Mouse (Mus musculus): ENCODE results near the gene Nfya.

The Nfya gene

DNA sequence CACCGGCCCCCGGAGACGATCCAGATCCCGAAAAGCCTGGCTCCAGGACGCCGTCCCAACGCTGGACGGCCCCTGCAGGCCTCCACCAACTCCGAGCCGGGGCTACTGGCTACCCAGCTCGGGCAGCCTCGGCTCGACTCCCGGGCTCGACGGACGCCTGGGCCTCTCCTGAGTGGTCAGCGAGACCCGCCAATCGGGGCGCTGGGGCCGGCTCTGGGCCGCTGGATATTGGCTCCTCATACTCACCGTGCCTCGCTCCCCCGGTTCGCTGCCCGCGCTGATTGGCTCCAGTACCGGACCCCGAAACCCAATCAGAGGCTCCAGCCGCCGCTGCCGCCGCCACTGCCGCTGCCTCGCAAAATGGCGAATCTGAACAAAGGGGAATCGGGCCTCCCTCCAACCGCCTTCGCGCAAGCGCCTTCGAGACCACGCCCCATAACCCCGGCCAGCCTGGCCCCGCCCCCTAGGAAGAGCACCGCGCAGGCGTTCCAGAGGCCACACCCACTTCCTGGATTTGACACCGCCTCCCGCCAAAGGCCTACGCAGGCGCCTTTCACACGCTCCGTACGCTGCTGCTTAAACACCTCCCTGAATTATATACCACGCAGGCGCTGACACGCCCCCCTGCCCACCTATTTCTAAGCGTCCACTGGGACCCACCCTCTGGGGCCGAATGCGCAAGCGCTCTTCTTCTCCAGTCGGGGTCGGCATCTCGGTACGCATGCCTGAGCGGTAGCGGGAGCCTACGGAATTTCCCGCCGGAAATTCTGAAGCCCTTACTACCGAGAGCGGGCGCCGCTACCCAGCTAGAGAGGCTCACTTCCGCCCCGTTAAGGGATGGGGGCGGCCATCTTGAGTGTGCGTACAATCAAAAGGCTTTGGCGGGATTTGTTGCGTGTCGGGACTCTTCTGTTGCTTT lies at the start of gene Nfya, which contains the start of gene Oard1:
TSS of gene Nfya (minus strand) at position 527 of the 919 bp plus-strand sequence.
TSS of gene Oard1 (plus strand) at position 635 of the 919 bp plus-strand sequence.
- POLR2A ChIA-PET, result interaction anchor here in 3 of 4 experiments (0.5 to 5.7 kb wide), 35 partner anchors 9 to 814 kb away, joined by 3 to 45 read pairs (median 4); partner anchors contain the start of gene Apobec2 (in 1 of the 3)
- CTCF ChIA-PET, result interaction anchor here in 2 of 4 experiments (1.0 to 1.5 kb wide), 4 partner anchors 24 to 309 kb away, joined by 4 to 6 read pairs (median 4); no protein-coding TSS in a partner anchor

DNA sequence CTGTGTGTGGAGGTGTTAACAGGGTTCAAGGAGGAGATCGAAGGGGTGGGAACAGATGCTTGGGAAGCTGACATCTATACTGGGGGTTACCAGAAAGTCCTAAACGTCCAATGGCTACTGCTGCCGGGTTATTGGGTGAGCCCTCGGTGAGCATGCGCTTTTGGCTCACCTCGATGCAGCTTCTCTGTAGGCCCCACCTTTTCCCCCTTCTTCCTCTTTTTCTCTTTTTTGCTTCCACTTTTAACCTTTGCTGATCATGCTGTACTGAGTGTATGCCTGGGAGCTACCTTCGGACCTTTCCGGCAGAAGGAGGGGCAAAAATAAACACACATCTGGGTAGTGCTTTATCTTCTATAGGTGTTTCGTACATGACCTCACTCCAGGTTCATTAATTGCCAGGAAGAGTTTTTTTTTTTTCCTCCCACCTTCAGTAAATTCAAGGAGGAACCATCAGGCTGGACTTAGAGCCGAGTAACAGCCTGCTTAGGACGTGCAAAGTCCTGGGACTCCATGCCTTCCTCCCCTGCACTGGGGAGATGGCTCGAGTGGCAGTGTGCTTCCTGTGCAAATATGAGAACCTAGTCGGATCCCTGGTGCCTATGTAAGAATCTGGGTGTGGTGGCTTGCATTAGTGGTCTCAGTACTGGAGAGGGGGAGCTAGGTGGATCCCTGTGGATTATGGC lies 48.4 kb upstream of the Nfya start:
- ChIA-PET POLR2A (interaction anchor here (0.6 to 2.0 kb wide), 7 partner anchors 9 to 543 kb away, joined by 3 to 8 read pairs (median 3); no protein-coding TSS in a partner anchor), CTCF (interaction anchor here (0.5 to 3.6 kb wide), 8 partner anchors 9 to 1009 kb away, joined by 3 to 10 read pairs (median 6); no protein-coding TSS in a partner anchor)

DNA sequence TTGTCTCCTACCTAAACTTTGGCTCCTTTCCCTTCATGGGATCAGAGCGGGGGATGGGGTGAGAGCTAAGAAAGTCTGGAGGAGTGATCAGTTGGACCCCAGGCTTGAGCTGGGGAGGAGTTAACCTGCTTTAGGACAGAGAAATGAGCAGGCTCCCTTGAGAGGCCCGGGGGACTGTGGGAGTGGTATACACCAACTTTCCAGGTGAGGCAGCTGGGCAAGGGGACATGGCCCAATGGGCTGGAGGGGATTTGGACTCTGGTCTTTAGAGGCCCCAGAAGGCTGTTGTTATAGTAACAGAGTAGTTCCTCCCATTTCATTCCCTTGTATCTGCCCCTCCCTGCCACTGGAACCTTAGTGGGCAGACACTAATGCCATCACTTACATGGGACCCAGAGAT lies 46.2 kb upstream of the Nfya start:
- CTCF ChIA-PET, result no interaction called here
- POLR2A ChIA-PET, result no interaction called here

DNA sequence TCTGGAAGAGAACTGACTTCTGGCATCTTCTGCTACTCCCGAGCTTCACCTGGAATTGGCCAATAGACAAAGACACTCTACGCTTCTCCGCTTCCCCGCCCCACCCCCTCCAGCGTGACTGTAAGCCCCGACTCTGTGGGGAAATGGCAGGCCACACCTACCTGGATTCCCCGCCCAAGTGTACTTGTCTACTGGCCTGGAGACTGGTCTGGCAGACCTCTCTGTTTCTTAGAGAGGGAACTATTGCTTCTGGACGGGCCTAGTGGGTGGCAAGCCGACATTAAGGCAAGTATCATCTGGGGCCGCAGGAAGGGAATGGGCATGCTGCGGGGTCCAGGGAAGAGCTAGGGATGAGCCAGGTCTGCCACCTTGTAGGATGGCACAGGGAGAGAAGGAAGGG lies 45.0 kb upstream of the Nfya start, which contains the start of gene Unc5cl:
TSS of gene Unc5cl (plus strand) at position 214 of the 400 bp plus-strand sequence.
- POLR2A ChIA-PET, result interaction anchor here in 3 of 4 experiments (0.5 to 2.3 kb wide), 15 partner anchors 10 to 193 kb away, joined by 3 to 9 read pairs (median 5); no protein-coding TSS in a partner anchor
- CTCF ChIA-PET, result interaction anchor here (0.7 to 2.0 kb wide), 9 partner anchors 12 to 45 kb away, joined by 3 to 14 read pairs (median 4); partner anchors contain the start of genes Apobec2 (in 1 of the 4), Nfya (in 1 of the 4) and Oard1 (in 1 of the 4)

DNA sequence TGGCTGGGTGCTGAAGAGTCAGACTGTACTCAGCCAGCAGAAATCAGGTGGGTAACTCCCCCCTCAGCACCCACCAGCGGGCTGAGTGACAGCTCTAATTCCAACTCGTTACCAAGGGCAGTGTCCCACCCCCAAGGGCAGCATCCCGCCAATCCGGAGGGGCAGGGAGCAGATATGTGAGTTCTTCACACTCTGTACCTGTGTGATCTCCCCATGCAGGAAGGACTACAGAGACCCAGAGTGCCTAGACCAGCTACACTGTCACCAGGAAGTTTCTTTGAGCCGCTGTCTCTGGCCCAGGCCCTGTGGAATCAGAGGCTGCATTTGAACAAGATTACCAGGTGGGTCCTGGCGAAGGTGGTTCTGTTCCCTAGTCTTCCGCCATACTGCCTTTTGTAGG lies 44.5 kb upstream of the Nfya start:
- ChIA-PET POLR2A (interaction anchor here in 3 of 4 experiments (0.6 to 2.3 kb wide), 15 partner anchors 9 to 193 kb away, joined by 3 to 9 read pairs (median 4); no protein-coding TSS in a partner anchor), CTCF (interaction anchor here (1.0 to 2.0 kb wide), 11 partner anchors 11 to 44 kb away, joined by 3 to 14 read pairs (median 6); partner anchors contain the start of genes Apobec2 (in 1 of the 4), Nfya (in 1 of the 4) and Oard1 (in 1 of the 4))

DNA sequence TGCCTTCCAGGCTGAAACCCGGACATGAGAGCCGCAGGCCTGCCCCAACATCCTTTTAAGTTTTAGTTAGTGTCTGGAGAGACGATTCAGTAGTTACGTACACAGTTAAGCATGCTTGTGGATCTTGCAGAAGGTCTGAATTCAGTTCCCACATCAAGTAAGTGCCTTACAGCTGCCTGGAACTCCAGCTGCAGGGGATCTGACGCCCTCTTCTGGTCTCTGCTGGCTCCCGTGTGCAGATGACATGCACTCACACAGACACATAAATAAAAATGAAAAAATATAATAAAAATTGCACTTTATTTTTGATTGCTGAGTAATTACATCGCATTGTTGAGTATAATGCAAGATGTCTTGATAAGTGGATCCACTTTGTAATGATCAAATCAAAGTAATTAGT lies 43.8 kb upstream of the Nfya start:
- ChIA-PET POLR2A (interaction anchor here in 3 of 4 experiments (1.0 to 2.3 kb wide), 13 partner anchors 8 to 45 kb away, joined by 3 to 9 read pairs (median 4); partner anchors contain the start of gene Apobec2 (in 1 of the 3)), CTCF (interaction anchor here (0.5 to 2.0 kb wide), 12 partner anchors 10 to 140 kb away, joined by 3 to 14 read pairs (median 6); partner anchors contain the start of genes Apobec2 (in 1 of the 4), Nfya (in 1 of the 4) and Oard1 (in 1 of the 4))

DNA sequence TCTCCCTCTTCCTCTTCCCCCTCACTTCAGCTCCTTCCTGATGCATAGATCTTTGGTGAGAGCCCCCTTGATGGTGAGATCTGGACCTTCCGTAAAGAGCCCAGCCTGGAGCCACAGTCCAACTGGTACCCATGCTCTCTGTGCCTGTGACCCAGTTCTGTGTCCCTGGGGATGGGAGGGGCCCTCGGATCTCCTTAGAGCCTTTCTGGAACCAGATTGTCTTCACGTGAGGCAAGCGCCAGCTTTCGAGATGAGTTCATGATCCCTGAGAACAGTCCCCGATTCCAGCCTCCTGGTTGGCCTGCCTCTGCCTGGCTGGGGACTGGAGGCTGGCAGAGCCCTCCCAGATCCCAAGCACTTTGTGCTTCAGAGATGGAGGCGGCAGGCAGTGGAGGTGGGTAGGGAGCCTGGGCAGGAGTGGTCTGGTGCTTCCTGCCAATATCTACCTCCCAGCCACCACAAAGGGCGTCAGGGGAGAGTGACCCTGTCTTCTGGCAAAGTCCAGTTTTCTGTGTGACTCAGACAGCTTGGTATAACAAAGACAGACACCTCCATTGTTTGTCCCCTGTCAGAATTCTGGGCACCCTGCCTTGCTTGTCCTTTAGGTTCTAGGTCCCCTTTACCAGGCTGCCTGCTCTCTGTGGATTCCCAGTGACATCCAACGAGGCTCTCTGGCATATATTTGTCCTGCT lies 42.2 kb upstream of the Nfya start:
- CTCF ChIA-PET, result interaction anchor here in 2 of 4 experiments (0.5 to 2.5 kb wide), 5 partner anchors 9 to 125 kb away, joined by 3 to 12 read pairs (median 4); no protein-coding TSS in a partner anchor

DNA sequence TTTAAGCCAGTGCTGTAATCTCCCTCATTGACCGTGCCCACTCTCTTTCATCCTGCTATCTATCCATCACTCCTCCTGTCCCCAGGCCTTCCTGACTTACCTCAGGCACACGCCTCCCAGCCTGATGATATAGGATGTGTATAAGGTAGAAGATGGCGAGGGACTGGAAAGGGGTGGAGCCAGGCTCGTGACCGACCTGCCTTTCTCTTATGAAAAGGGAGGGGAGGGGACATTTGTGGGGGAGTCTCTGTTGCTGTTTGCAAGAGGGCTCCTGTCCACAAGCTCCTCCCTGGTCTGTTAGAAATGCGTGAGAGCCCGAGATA lies 41.6 kb upstream of the Nfya start, which contains the start of gene Tspo2:
TSS of gene Tspo2 (minus strand) at position 170 of the 323 bp plus-strand sequence.
- ChIA-PET CTCF (interaction anchor here in 2 of 4 experiments (0.7 to 2.5 kb wide), 3 partner anchors 16 to 126 kb away, joined by 3 to 12 read pairs (median 4); no protein-coding TSS in a partner anchor), POLR2A (interaction anchor here in 2 of 4 experiments (0.9 to 3.0 kb wide), 13 partner anchors 8 to 176 kb away, joined by 3 to 13 read pairs (median 4); no protein-coding TSS in a partner anchor)

More for the DNA sequence above, 42.2 kb upstream of the Nfya start:
- POLR2A ChIA-PET, result interaction anchor here in 2 of 4 experiments (0.9 to 3.0 kb wide), 16 partner anchors 9 to 177 kb away, joined by 3 to 13 read pairs (median 4); partner anchors contain the start of gene Apobec2 (in 1 of the 2)

DNA sequence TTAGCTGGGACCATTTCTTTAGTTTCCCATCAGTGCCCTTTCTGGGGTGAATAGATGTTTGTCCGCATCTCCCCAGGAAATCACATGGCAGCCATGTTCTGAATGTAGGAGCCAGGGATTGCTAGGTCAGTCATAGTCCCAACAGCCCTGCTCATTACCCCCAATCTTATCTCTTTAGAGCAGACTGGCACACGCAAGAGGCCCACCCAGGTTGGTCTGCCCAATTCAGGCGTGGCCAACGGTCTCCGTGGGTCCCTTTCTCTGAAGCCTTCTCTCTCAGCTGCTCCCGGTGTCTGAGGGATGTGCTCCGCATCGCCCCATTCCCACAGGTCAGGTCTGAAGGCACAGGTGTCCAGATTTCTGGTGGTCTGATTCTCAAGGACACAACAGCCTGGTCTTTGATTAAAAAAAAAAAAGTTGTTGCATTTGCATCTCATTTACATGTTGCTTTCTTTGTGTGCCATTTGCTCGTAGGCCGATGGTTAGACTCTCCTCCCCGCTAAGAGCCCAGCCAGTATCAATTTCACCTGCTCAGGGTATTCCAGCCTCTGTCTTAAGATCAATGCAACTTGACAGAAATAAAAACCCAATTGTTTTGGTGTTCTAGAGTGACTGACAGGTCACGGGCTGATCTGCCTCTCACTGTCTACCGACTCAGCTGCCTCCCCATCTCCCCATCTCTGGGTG lies 41.1 kb upstream of the Nfya start:
- CTCF ChIA-PET, result interaction anchor here in 2 of 4 experiments (0.7 to 2.5 kb wide), 4 partner anchors 16 to 126 kb away, joined by 3 to 12 read pairs (median 6); no protein-coding TSS in a partner anchor
- POLR2A ChIA-PET, result interaction anchor here in 2 of 4 experiments (0.7 to 3.0 kb wide), 13 partner anchors 8 to 166 kb away, joined by 3 to 13 read pairs (median 4); no protein-coding TSS in a partner anchor

DNA sequence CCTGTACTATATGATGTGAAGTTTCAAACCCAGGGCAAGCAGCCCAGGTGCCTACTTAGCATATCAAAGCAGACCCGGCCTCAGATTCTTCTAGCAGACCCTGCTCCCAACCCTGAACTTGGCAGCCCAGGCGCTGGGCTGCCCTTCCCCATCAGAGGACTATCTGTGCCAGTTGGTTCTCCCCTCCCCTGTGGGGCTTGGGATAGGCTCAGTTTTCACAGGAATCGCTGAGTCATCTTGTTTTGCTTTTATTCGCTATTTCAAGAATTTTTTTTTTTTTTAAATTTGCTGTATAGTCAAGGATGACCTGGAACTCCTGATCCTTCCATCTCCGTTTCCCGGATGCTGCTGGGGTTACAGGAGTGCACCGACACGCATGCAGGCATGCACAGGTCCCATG lies 38.0 kb upstream of the Nfya start:
- CTCF ChIA-PET, result interaction anchor here in 1 of 4 experiments (0.6 kb wide), 1 partner anchor 145 kb away, joined by 3 read pairs; no protein-coding TSS in a partner anchor
- POLR2A ChIA-PET, result interaction anchor here in 2 of 4 experiments (0.6 to 2.7 kb wide), 6 partner anchors 11 to 569 kb away, joined by 3 to 6 read pairs (median 4); partner anchors contain the start of genes Apobec2 (in 1 of the 2), Nfya (in 1 of the 2) and Oard1 (in 1 of the 2)

DNA sequence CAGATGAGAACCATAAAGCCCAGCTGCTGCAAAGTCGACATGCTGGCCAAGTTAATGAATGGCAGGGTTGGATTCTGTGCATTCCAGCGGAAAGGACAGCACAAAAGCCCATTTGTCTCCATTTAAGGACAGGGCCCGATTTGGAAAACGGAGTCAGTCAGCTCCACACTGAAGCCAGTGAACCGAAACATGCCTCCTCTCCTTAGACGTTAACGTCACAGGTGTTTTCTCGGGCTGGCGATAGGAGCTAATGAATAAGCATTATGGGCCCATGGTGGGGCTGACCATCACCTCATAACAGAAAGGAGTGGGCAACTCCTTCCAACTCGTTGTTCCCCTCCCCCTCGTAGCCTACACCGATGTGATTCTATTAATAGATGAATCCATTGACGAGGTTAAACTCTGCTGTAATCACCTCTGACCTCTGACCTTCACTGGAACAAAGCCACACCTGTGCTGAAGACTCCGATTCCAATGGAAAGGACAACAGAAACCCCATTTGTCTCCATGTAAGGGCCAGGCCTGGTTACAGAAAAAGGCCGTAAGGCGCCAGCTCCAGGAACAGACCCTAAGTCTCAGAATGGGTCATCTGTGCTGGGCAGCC lies 33.9 kb upstream of the Nfya start:
- ChIA-PET POLR2A (interaction anchor here (0.6 to 2.8 kb wide), 23 partner anchors 8 to 207 kb away, joined by 3 to 26 read pairs (median 4); partner anchors contain the start of genes Apobec2 (in 2 of the 4), Tspo2 (in 1 of the 4) and Unc5cl (in 1 of the 4)), CTCF (interaction anchor here (0.5 to 2.8 kb wide), 19 partner anchors 9 to 651 kb away, joined by 3 to 14 read pairs (median 4); partner anchors contain the start of gene Unc5cl (in 2 of the 4))

DNA sequence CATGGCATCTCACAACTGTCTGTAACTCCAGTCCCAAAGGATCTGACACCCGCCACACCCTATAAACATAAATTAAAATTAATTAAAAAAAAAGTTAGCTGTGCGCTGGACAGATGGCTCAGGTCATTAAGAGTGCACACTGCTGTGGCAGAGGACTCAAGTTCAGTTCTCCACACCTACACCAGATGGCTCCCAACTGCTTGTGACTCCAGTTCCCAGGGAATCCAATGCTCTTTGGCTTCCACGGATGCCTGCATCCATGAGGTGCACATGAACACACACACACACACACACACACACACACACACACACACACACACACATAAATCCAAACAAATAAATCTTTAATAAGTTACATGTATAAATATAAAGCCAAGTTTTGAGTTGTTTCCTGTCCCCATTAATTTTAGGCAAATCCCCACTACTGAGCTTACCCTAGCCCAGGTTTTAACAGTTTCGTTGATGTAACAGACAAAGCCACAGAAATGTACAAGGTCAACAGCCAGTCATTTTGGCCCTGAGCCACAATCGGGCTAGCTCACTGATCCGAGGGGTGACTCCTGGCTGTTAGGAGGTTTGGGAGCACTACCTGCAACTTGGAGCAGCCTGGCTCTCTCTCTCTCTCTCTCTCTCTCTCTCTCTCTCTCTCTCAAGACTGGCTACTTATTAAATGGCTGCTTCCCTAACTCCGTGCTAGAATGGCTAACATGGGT lies 33.2 kb upstream of the Nfya start:
- CTCF ChIA-PET, result interaction anchor here in 3 of 4 experiments (0.6 to 2.8 kb wide), 18 partner anchors 9 to 650 kb away, joined by 3 to 14 read pairs (median 4); partner anchors contain the start of gene Unc5cl (in 2 of the 3)
- POLR2A ChIA-PET, result interaction anchor here (0.6 to 2.8 kb wide), 29 partner anchors 9 to 208 kb away, joined by 3 to 26 read pairs (median 4); partner anchors contain the start of genes Apobec2 (in 2 of the 4), Tspo2 (in 1 of the 4) and Unc5cl (in 1 of the 4)

DNA sequence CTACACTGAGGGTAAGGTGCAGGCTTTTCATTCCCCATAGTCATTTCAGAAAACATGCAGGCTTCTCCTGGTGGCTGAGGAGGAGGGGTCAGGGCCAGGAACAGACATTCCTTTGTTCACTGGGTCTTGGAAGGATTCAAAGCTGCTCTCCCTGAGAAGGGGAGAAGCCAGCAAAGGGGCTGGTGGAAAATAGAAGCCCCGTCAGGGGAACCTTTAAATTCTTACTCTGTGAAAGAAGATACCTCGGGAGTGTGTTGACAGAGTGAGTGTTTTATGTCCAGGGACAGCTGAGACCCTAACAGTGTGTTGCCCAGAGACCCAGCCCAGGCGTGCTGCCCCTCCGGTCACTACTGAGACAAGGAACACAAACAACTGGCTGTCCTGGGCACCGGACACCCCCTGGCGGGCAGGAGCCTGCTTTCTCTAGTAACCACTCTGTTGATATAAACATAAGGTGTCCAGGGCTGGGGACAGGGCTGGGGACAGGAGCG lies 27.8 kb upstream of the Nfya start:
- ChIA-PET POLR2A (interaction anchor here in 2 of 4 experiments (1.0 to 2.6 kb wide), 9 partner anchors 9 to 162 kb away, joined by 3 to 22 read pairs (median 4); partner anchors contain the start of genes Tspo2 (in 1 of the 2) and Unc5cl (in 1 of the 2)), CTCF (interaction anchor here in 1 of 4 experiments (1.5 kb wide), 1 partner anchor 11 kb away, joined by 9 read pairs; no protein-coding TSS in a partner anchor)

DNA sequence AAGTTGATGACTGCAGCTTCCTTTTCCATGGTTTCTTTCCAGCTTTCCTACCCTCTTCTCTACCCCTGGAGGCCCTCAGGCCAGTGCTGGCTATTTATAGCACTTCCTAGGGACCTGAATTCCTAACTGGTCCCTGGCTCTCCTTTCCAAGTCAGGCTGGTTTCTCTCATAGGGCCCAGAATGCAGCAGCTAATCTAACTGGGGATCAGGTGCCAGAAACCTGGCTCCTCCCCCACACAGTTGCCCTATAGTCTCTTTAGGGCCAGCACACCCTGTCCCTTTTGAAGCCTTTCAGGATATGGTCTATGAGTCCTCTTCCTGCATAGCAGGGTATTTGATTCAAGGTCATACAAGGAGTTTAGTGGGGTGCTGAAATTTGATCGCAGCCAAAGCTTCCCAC lies 26.8 kb upstream of the Nfya start:
- POLR2A ChIA-PET, result interaction anchor here in 2 of 4 experiments (0.7 to 2.6 kb wide), 14 partner anchors 9 to 161 kb away, joined by 3 to 22 read pairs (median 4); partner anchors contain the start of genes Tspo2 (in 1 of the 2) and Unc5cl (in 1 of the 2)

More for the DNA sequence above, 26.8 kb upstream of the Nfya start:
- CTCF ChIA-PET, result interaction anchor here in 1 of 4 experiments (1.5 kb wide), 1 partner anchor 10 kb away, joined by 9 read pairs; no protein-coding TSS in a partner anchor
